Mouse (Mus musculus) lung, adult 2 months (tissue): ENCODE measurements around the gene Hsp90ab1.

Experiments used
- CTCF ChIP-seq: fragments of 200-500 bp; IDR thresholded peaks from 2 replicates; pipeline ENCODE4 v1.5.1; 2011; ENCODE audit warnings: mild to moderate bottlenecking, low read length, control low read depth; ENCODE audit not compliant: insufficient read depth
- POLR2A ChIP-seq: fragments of 200-500 bp; IDR thresholded peaks from 2 replicates; pipeline ENCODE4 v1.6.1; 2011; ENCODE audit warnings: low read depth, mild to moderate bottlenecking, control low read depth, low read length, borderline replicate concordance; ENCODE audit errors: extremely low read depth

- TF ChIP-seq POLR2A: no peak
- no peak for TF ChIP-seq CTCF
These were observed 33.4 kb downstream of the Hsp90ab1 start for GRCm38 (mm10) chr17:45539664-45540063.
